Mouse (Mus musculus) urinary bladder, postnatal 0 days (tissue): ENCODE results near the gene Gm21994. TPM values are rescaled to one million over a fixed set of nuclear protein-coding genes. Genes with fewer than 3 reads are reported as not detected.

Source experiments
- polyA plus RNA-seq: library from polyadenylated mRNA; unstranded; fragments of >200 nt; fragmentation: Nextera tagmentation; extraction: Ambion mirVana; gene quantifications from 2 replicates; pipeline ENCODE4 v1.2.1, GENCODE M21; 2015

Gene Gm21994
- 1.8 and 2.7 TPM in 2 replicates for polyA plus RNA-seq

GRCm38 (mm10) chr2:150255491-150255890 lies at the start of gene Gm21994:
Gm21994 (minus strand) TSS chr2:150255591.

DNA sequence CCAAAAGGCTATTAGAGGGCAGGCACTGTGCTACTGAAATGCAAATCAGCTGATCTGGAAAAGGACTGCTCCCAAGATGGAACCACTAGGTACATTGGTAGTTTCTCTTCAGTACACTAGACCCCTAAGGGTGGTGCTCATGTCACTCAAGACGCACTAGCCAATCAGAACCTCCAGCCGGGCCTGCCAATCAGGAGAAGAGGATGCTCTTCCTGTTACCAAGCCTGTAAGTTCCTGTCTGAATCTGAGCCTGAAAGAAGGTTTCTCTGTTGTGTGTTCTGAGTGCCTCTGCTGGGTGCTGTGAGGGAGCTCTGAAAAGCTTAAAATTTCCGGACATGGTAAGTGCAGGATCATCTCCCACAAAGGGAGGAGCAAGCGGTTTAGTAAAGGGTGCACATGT lies 1.9 kb upstream of the Gm21994 start, which contains the start of gene Gm14124:
TSS of gene Gm14124 (plus strand) at position 227 of the 400 bp plus-strand sequence.

DNA sequence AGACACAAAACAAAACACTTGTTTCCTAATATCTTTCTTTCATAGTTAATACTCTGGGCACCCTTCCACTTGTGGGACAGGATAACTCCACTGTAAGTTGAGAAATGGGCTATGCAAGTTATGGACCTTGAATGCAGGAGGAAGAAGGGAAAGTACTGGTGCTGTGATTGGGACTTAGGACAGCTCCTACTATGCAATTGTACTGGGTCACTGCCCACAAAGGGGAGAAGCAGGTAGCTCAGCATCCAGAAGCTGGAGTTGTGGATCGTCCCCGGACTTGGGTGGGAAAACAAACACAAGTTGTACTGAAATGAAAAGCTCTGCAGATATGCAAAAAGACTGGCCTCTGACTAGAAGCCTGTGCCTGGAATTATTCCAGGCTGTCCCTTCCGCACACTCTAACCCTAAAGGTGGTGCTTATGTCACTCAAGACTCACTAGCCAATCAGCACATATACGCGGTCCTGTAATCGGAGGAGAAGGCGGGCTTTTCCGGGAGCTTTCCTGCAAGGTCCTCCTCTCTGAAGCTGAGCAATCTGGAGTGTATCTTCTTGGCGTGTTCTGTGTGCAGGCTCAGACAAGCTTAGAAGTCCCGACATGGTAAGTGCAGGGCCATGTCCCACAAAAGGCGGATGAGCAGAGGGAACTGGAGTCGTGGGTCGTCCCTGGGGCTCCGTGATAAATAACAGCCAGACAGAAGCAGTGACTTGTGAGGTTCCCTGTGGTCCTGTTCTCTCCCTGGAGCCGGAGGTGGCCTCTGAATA lies 37.6 kb downstream of the Gm21994 start, which contains the start of gene Zfp937:
TSS of gene Zfp937 (plus strand) at position 474 of the 763 bp plus-strand sequence.

Other genes with a start within 250 kb of the Gm21994 start
- gene Zfp120, start 118.9 kb downstream of the Gm21994 start, polyA plus RNA-seq = 6.3 and 6.4 TPM in 2 replicates
- gene Gm10770, start 75.9 kb downstream of the Gm21994 start, polyA plus RNA-seq = not detected in 2 replicates
- not detected in 2 replicates for gene Gm14139, start 73.8 kb downstream of the Gm21994 start, polyA plus RNA-seq
- 3.9 and 4.0 TPM in 2 replicates for gene Zfp937, start 37.5 kb downstream of the Gm21994 start, polyA plus RNA-seq
- not detected in 2 replicates for gene Gm14124, start 1.9 kb upstream of the Gm21994 start, polyA plus RNA-seq
- 1.6 and 2.4 TPM in 2 replicates for gene Gm10130, start 68.1 kb upstream of the Gm21994 start, polyA plus RNA-seq
- 3.4 and 3.6 TPM in 2 replicates for gene 3300002I08Rik, start 107.2 kb upstream of the Gm21994 start, polyA plus RNA-seq
- 2.7 and 2.9 TPM in 2 replicates for gene Zfp442, start 195.9 kb upstream of the Gm21994 start, polyA plus RNA-seq
- 0.06 and 0.08 TPM in 2 replicates for gene Zfp345, start 229.5 kb upstream of the Gm21994 start, polyA plus RNA-seq